Mouse (Mus musculus) neutrophil, adult 83 days (primary cell): ENCODE data around the gene Mup11. TPM values are rescaled to one million over a fixed set of nuclear protein-coding genes. Genes with fewer than 3 reads are reported as not detected.

Experiments used
- total RNA-seq, 2 experiments: library from RNA; stranded (reverse); gene quantifications; one replicate each; pipeline ENCODE4 v1.2.4; 2023

The Mup11 gene
- total RNA-seq, result not detected

GRCm38 (mm10) chr4:60662311-60662710, at the start of gene Mup11:
Mup11 (minus strand) TSS chr4:60662411.

Other genes with a start within 250 kb of the Mup11 start
- gene Mup9, start 240.5 kb downstream of the Mup11 start, total RNA-seq, result not detected
- gene Mup1, start 160.5 kb downstream of the Mup11 start, total RNA-seq, result not detected
- gene Mup10, start 80.2 kb downstream of the Mup11 start, total RNA-seq, result not detected
- not detected for gene Mup12, start 78.9 kb upstream of the Mup11 start, total RNA-seq
- not detected for gene Mup22, start 159.1 kb upstream of the Mup11 start, total RNA-seq